Mouse (Mus musculus) large intestine, adult 2 months (tissue): Measurements from ENCODE around the gene H6pd. TPM values are rescaled to one million over a fixed set of nuclear protein-coding genes. Genes with fewer than 3 reads are reported as not detected.

Source experiments
- DNase-seq: peaks from one replicate; pipeline ENCODE4 v3.0.0-alpha.2; 2012; ENCODE audit warnings: low read depth, low spot score
- WGBS: fragments of 180-500 bp; shearing (Covaris S2); methylation state at CpG from one replicate; pipeline ENCODE4 v1.1.7; 2018; 5-methylcytosine and 5-hydroxymethylcytosine counted together
- polyA plus RNA-seq: library from polyadenylated mRNA; depleted of rRNA; stranded (reverse); fragments of >200 nt; gene quantifications from 2 replicates; pipeline ENCODE4 v1.2.3, GENCODE M21; 2012

H6pd gene
- polyA plus RNA-seq, 1 experiment, result 13.3 TPM

DNA sequence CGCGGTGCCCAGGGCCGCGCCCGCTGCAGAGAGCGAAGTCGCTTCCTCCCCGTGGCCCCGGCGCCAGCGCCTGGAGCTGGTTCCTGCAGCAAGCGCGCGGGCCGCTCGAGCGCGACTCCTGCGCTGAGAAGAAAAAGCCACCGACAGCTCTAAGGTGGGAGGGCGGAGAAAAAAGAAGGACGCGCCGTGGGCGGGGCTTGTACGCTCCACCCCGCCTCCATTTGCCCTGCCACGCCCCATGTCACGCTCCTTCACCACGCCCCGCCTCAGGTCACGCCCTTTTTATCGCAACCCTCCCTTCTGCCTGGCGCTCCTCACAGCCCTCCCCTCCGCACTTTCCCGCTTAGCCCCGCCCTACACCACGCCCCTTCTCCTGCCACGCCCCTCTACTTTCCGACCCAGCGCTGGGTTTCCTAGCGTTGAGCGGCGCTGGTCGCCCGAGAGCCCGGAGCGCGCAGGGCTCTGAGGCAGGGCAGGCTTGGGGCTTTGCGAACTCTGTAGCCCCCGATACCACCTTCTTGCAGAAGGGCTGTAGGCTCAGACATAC, 53.9 kb downstream of the H6pd start, which contains the start of gene Spsb1:
Spsb1 (minus strand) TSS at position 151 of the 547 bp plus-strand sequence.
- DNase-seq, result peak; percentile 83
- WGBS, result under 1% methylated on average over 51 of the region's 51 CpGs

DNA sequence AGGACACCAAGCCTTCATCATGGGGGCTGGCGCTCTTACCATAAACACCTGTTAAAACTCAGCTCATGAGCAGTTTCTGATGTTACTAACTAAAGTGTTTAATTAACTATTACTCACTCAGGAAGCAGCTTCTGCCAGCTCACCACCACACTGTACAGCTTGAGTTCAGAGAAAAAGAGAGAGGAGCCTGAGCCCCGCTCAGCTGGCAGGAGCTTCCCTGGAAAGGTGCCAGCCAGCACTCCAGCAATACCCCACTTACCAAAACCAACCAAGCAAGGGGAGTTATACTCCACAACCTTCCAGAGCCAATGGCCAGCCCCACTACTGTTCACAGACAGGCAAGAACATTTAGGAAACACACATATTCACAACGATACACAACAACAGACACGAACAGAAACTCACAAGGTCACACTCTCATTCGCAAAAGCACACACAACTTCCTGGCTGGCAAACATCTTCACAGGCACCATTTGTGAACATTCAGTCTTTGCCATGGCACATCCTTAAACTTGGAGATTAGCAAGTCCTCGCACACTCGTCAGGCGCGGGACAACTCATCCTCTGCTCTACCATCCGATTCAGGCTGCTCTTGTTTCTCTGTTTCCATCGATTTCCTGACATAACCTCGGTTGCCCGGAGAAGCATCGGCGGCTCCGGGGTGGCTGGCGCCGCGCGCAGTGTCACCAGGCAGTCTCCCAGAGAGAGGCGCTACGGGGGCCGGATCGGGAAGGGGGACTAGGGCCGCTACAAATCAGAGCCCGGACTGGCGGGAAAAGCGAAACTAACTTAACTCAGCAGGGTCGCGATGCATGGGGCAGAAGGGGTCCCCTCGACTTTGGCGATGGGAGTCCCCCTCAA, 55.0 kb downstream of the H6pd start:
- 2% methylated on average over 32 of the region's 32 CpGs for WGBS
- DNase-seq, result no peak

DNA sequence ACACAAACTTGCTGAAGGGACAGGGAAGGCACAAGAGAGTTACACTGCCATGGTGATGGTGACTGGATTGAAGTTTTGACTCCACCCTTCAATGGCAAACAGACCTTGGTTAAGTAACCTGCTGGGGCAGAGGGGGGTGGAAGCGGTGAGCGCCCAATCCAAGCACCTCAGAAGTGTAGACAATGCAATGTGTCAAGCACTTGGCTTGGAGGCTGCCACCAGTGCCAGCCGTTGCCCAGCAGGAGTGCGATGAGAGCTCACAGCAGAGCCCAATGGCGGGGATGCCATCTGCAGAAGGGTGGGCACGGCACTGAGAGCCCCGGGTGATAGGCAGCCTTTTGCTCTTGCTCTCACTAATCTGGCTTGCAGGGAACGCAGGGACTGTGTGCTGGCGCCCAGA, 56.6 kb downstream of the H6pd start:
- WGBS, result 88% methylated on average over 9 of the region's 9 CpGs
- no peak for DNase-seq

DNA sequence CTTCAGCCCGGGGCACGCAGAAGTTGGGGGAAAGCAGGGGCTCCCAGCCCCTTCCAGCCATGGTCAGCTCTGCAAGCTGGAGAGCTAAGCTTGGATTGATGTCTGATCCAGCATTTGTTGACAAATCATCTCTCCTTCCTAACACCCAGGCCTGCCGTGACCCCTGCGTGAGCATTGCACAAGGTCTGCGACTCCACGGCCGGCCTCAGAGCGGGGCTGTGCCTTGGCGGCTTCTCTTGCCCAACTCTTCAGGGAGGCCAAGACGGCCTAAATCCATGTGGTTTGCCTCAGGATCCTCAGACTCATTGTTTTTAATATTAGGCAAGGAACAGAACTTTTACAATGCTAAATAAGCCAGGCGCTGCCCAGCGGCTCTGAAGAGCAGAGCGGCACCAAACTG, 57.6 kb downstream of the H6pd start:
- 76% methylated on average over 13 of the region's 13 CpGs for WGBS
- no peak for DNase-seq

DNA sequence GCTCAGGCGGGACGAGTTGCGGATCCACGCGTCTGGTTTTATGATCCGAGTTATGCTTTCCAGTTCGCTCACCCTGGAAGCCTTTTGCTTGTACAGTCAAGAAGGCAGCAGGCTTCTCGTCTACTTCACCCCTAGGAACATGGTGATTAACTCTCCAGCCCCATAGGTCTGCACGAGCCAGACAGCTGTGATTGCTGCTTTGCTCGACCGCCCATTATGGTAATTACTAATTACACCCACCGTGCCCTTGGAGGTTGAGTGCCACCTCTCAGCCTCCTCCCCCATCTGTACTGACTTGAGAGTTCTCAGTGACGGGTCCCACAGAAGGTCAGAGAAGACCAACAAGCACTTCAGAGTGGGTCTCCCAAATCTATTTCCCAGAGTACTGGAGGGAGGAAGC, 59.1 kb downstream of the H6pd start:
- 73% methylated on average over 13 of the region's 13 CpGs for WGBS

DNA sequence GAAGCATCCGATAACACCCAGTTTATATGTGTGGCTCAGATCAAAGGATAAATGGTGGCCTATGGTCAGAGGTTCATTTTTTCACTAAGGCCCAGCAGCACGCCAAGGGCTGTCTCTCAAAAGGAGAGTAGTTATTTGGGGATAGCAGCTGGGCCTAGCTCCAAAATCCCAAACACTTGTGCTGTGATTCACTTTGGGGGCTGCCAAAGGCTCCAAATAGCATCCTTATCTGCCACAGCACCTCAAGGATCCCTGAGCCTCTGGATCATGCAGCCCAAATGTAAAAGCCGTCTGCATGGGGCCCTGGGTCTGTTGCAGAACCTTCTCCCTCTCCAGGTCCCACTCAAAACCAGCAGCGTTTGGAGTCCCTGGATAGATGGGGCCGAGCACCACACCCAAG, 60.7 kb downstream of the H6pd start:
- 58% methylated on average over 5 of the region's 5 CpGs for WGBS
- no peak for DNase-seq

More for the DNA sequence above, 59.1 kb downstream of the H6pd start:
- no peak for DNase-seq

DNA sequence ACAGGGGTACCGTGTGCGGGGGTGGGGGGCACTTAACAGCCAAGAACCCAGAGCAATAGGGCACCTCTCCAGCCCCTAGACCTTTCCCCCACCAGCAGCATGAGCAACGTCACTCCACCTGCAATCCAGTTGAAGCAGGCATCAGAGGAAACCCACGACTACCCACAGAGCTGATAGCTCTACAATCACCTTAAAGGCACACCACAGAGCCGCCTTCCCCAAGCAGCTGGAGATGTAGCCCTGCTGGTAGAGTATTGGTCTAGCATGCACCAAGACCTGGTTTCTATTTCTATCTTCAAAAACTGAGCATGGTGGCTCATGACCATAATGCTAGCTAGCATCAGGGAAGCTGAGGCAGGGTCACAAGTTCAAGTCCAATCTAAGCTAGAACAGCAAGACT, 61.4 kb downstream of the H6pd start:
- WGBS, result 79% methylated on average over 5 of the region's 5 CpGs
- no peak for DNase-seq

DNA sequence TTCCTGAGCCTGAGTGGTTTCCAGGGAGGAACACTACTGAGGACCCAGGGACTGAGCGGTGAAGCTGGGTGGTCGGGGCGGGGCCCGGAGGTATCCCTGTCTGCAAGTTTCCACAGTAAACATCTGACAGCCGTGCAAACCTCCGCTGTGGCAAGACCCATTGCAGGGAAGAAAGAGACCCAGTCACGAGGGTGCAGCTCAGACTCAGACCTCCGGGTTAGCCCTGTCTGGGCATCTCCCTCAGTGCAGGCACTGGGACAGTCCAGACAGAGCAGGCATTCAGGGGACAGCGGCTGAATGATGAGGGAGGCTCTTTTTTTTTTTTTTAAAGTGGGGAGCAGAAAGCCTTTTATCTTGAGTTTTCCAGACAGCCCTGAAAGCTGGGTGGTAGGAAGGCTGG, 63.6 kb downstream of the H6pd start:
- WGBS, result 51% methylated on average over 9 of the region's 9 CpGs
- DNase-seq, result no peak

DNA sequence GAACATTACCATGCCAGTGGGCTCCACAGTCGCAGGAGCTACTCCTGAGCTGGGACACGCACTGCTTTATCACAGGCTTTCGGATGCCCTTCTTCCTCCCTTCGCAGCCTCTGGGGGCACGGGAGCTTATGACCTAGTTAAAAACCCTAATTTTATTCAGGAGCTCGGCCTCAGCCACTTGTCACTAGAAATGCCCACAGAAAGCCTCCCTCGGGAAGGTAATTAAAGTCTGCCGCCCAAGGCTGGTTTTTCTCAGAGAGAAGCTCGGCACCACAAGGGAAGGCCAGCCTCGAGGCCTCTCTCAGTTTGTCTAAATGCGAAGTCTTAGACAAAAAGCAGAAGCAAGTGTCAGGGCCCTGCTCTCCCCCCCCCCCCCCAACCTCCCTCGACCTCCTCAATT, 64.6 kb downstream of the H6pd start:
- 76% methylated on average over 12 of the region's 12 CpGs for WGBS
- no peak for DNase-seq

DNA sequence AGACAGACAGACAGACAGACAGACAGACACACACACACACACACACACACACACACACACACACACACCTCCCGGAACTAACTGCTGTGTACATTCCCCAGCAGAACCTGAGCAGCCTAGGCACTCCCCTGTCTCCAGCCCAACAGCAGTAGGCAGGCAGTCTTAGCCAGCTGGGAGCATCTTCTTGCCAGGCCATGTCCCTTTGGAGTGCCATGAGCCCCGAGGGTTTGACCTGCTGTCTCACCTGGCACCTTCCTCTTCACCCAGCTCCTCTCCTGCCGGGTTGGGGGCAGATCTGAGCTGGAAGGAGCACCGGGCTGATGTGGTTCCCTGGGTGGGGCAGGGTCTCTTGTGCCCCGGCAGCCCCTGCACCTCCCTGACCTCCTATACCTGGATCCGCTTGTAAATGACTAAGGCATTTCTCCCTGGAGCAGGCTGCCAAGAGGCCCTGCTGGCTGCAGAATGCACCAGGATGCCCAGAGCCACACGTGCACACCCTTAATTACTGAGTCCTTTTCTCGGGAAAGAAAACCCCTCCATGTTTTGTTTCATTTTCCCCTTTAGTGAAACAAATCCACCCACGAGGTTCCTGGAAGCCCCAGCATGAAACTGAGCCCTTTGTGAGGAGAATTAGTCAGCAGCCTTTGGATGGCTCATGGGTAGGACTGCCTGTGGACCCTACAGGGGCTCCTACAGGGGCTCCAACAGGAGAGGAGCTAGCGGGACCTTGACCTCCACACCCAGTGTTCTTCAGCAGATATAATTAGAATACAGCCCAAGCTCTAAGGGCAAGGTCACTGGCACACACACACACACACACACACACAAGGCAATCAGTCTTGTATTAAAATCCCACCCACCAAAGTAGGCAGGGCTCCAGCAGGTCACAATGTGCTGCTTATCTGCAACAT, 65.7 kb downstream of the H6pd start:
- 20% methylated on average over 10 of the region's 10 CpGs for WGBS
- DNase-seq, result no peak

DNA sequence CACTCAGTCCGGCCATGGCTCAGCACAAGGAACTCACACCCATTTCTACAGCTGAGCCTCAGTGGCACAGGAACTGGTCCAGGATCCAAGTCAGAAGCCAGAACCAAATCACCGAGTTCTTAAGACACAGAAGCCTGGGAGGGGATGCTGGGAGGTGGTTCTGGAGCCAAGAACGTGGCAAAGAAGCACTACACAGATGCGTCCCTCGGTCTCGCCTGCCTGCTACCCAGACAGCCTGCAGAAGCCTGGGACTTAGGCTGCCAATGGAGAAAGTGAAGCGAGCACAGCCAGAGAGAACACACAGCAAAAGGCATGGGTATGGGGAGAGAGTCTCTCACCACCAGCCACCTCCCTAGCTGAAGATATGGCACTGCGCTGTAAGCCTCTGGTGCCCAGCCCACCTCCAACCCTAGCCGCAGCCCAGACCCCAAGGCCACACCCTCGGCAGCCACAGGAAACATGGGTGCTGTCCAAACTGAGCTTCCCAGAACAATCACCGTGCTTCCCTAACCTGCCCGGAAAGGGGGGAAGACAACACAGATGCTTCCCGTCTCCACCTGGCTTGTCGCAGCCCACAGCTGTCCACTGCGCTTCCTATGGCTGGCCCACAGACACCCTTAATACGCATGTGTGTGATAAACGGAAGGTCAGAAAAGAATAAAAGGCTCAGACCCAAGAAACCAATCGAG, 67.6 kb downstream of the H6pd start:
- DNase-seq, result no peak
- 50% methylated on average over 18 of the region's 18 CpGs for WGBS

DNA sequence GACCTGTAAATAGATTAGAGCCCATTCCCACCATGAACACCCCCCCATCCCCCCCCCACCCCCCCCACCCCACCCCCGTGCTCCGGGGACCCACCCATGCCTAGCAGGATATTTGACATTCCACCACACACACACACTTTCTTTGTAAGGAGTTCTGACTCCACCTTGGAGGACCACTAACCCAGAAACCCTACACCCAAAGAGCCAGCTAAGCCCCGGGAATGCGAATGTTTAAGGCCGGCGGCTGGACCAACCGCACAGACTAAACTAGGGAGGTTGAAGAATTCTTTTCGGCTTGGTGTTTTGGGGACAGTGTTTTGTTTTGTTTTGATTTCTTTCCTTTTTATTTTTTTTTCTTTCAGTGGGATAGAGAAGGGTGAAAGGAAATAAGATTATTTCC, 70.1 kb downstream of the H6pd start:
- DNase-seq, result no peak
- WGBS, result 50% methylated on average over 8 of the region's 8 CpGs

DNA sequence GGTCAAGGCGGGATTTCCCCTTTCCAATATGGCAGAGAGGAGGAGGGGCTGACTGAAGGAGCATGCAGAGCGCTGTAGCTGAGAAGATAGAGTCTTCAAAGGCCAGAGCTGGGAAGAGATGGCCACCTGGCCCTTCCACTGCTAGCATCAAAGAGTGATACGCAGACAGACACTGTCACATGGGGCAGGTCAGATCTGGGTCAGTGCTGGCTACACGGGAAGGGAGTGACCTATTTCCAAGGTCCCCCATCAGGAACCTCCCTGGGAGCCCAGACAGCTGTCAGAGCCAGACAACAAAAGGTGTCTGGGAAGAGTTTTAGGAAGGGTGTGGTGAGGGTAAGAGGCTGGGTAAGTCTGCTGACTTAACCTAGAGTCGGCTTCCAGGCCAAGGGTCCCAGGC, 71.9 kb downstream of the H6pd start:
- 67% methylated on average over 5 of the region's 5 CpGs for WGBS
- DNase-seq, result no peak

DNA sequence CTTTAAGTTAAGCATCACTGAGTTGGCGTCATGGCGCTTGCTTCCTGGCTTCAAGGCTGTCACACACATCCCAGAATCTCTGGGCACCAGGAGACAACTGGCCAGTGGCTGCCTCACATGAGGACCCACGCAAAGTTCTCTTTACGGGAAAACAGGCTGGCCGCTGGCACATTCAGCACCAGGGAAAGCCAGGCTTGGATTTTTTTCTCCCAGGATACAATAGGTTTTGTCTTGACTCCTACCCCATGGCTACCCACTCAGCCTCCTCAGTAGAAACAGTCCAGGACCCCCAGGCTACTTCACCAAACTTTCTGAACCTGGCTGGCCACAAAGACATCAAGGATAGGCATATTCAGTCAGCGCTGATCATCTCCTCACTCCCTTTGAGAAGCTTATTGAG, 73.4 kb downstream of the H6pd start:
- no peak for DNase-seq
- WGBS, result 87% methylated on average over 6 of the region's 6 CpGs

DNA sequence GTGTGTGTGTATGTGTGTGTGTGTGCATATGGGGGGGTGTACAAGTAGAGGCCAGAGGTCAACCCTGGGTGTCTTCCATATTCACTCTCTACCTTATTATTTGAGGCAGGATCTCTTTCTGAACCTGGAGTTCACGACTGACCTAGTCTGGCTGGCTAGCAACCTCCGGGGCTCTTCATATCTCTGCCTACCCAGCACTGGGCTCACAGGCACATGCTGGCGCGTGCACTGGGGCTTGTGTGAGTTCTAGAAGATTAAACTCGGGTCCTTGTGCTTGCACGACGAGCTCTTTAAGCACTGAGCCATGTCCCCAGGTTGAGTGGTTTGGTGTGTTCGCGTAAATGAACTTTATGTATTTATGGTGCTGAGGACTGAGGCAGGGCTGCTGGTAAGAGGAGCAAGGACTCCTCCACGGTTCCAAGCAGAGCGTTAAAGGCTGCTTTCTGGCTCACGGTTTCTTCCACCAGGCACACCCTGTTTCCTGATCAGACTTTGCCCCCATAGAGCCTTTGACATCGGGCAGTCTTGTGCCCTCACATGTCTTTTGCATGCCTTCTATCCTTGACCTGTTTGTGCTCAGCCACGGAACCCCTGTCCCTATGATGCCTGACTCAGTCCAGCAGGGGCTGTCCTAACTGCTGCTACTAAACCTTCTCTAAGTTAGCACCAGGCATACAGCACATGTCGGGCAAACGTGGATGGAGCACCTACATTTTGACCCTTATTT, 75.1 kb downstream of the H6pd start:
- no peak for DNase-seq
- WGBS, result 36% methylated on average over 16 of the region's 16 CpGs

DNA sequence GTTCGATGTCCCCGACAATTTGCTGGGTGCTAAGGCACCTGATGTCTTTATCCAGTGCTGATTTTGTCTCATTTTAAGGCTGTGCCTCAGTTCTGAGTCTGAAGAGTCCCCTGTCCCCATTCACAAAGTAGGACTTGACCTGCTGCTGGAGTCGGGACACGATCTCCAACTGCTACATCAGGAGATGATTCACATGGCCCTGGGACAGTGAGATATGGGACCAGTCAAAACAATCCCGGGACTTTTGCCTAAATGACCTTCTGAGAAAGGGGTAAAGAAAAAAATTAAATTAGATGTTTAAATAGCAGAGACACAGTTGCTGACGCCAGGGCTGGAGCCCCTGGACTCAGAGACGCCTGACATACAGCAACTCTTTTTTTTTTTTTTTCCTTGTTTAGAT, 75.8 kb downstream of the H6pd start:
- DNase-seq, result no peak
- 81% methylated on average over 7 of the region's 7 CpGs for WGBS

DNA sequence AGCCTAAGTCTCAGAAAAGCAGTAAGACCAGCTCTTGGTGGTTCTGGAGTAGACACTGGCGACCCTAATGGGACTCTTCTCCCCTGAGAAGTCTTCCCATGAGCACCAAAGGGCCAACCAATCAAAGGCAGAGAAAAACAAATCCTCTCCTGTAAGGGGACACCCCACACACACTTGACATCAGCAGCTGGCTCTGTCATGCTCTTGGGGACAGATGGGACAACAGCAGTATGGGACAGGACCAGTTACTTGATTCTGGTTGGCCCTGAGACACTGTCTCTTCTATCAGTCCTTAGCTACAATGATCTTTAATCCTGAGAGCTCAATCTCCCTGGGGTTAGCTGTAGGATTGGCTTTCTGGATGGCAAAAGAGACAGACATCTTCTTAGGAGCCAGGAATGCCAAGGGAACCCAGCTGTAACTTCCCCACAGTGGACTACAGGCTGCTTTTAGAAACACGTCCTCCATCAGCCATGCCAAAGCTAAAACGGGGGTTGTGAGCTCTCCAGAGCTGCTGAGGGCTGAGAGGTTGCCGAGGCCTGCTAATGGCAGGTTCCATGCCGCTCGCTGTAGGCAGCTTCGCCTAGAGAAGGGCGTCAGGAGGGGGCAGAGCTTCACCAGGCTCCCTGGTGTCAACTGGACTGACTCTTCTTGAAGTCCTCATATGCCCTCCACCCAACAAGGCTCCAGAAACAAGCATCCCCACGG, 76.6 kb downstream of the H6pd start:
- DNase-seq, result no peak
- 91% methylated on average over 9 of the region's 9 CpGs for WGBS

DNA sequence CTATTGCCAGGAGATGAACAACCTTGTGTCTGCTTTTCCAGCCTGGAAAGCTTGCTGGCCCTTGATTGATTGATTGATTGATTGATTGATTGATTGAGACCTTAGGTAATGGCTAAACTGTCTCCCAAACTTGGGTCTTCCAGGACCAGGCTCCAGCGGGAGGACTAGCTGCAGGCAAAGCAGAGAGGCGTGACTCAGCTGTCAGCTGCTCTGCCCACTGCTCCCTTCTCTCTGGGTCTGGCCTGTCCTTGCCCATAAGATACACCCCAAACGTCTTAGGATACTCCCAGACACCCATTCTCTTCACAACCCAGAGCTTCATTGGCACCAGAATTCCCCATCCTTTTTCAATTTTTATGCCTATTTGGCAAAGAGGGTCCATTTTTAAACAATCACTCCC, 78.1 kb downstream of the H6pd start:
- 50% methylated on average over 3 of the region's 3 CpGs for WGBS
- no peak for DNase-seq
